Mouse (Mus musculus): ENCODE measurements around the gene Anp32e.

DNA sequence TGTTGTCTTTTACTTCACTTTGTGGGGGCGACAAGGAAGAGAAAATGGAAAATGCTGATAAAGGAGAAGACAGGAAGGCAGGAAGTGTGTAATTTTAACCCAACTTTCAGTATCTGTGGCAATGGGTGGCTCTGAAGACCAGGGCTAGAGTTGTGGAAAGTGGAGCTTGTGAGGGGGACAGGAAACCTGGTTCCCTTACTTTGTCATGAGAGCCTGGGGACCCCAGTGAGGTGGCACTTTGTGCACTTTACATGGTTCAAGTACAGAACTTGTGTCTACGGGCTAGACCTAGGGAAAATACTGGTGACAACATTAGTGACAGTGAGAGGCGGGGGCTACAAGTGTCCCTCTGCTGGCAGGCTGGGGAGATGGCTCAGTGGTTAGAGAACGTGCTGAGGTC is 57.9 kb downstream of the Anp32e start:
- TF ChIP-seq POLR2A (IDR thresholded peaks at IDR 0.05; ENCODE audit: extremely low read depth, insufficient read depth, low read length) (no peak), CTCF (IDR thresholded peaks at IDR 0.05; ENCODE audit: low read depth, low read length) (no peak)

All from liver, adult 2 months (tissue).